In genomic region chr10:60644079-60644641, GRCm38 (mm10) we compare ENCODE assay signal across 13 mouse cellular contexts.
"Had no signal": no experiment of that assay in that cellular context is flagged by ENCODE, and none has a peak within 500 bp of the region (broad histone marks: within the 10 kb centered on the region; RNA-seq: fewer than 3 reads in every experiment).

No protein-coding gene starts in this region.

- H3K4me3 ChIP-seq: layer of hippocampus, adult 2 months; limb, embryonic 10.5 days; liver, embryonic 15.5 days; midbrain, embryonic 15.5 days had no signal

- H3K9me3 ChIP-seq: limb, embryonic 10.5 days; liver, embryonic 15.5 days; midbrain, embryonic 15.5 days had no signal

- H3K9ac ChIP-seq: liver, embryonic 15.5 days; midbrain, embryonic 15.5 days had no signal

- H3K27ac ChIP-seq: layer of hippocampus, adult 2 months; limb, embryonic 10.5 days; liver, embryonic 15.5 days; midbrain, embryonic 15.5 days had no signal

- H3K36me3 ChIP-seq: limb, embryonic 10.5 days; liver, embryonic 15.5 days; midbrain, embryonic 15.5 days had no signal

- ATAC-seq: lung, postnatal 0 days; midbrain, embryonic 15.5 days had no signal

- H3K4me1 ChIP-seq: liver, embryonic 15.5 days had no signal

- H3K27me3 ChIP-seq: liver, embryonic 15.5 days; midbrain, embryonic 15.5 days had no signal

- H3K4me2 ChIP-seq: liver, embryonic 11.5 days; liver, embryonic 15.5 days; midbrain, embryonic 15.5 days had no signal

- DNase-seq: kidney, adult 18-20 months; kidney, postnatal 10 days; kidney, postnatal 4 days; lung, adult 2 months; lung, postnatal 36 days; right cerebral cortex, postnatal 14 days; thymus, postnatal 36 days had no signal
